Comparison of ENCODE assay signal across 11 mouse cellular contexts in the genomic region with DNA sequence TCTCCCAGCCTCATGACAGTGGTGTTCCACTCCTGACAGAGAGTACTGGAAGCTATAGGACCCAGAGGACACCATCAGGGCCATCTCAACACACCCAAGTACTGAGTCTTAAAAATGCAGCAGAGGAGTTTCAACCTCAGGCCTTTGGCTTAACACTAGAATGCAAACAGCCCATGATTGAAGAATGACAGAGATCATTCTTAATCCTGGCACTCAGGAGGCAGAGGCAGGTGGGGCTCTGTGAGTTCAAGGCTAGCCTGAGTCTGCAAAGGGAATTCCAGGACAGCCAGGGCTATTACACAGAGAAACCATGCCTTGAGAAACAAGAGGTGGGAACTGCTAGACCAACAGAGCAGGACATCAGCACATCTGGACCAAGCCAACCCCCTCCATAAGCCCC. TPM values are rescaled to one million over a fixed set of nuclear protein-coding genes. Genes with fewer than 3 reads are reported as not detected.
DNase-seq lines count a peak whose midpoint lies in the region; ATAC-seq and TF ChIP-seq lines count a peak whose summit lies in the region.
"Had no signal": no experiment of that assay in that cellular context is flagged by ENCODE, and none has a peak within 500 bp of the region (broad histone marks: within the 10 kb centered on the region; RNA-seq: fewer than 3 reads in every experiment).

No protein-coding gene starts in this region.

- DNase-seq in heart, adult 11 months, result peak; percentile 91
- no peak for DNase-seq in heart, postnatal 14 days
- DNase-seq in layer of hippocampus, adult 2 months (ENCODE audit: low spot score in 2 of 2), result no peak
- DNase-seq in layer of hippocampus, postnatal 10 days (ENCODE audit: low spot score in 2 of 2), result no peak
- DNase-seq in midbrain, embryonic 14.5 days, result no peak
- DNase-seq in adrenal gland, adult 18-20 months (ENCODE audit: low spot score in 2 of 2), result no peak
- no peak for DNase-seq in urinary bladder, postnatal 25 days (ENCODE audit: low spot score)

- ATAC-seq in embryonic facial prominence, embryonic 15.5 days (ENCODE audit: insufficient number of reproducible peaks, low FRiP score, low TSS enrichment, low read depth), result no peak
- ATAC-seq in midbrain, embryonic 14.5 days (ENCODE audit: low FRiP score, low TSS enrichment), result no peak

- no peaks in the 10 kb centered on the region for H3K36me3 ChIP-seq in embryonic facial prominence, embryonic 15.5 days
- no peaks in the 10 kb centered on the region for H3K36me3 ChIP-seq in midbrain, embryonic 14.5 days (ENCODE audit: control insufficient read depth, insufficient read depth, low read length)
- H3K36me3 ChIP-seq: limb, embryonic 12.5 days had no signal

- no peak overlapping the region for H3K4me2 ChIP-seq in embryonic facial prominence, embryonic 15.5 days (replicated peaks)
- H3K4me2 ChIP-seq in midbrain, embryonic 14.5 days (ENCODE audit: low read length), result no peak overlapping the region
- H3K4me2 ChIP-seq: limb, embryonic 12.5 days had no signal

- TF ChIP-seq CTCF in layer of hippocampus, adult 2 months (conservative IDR thresholded peaks at IDR 0.05), result no peak

- H3K9ac ChIP-seq in embryonic facial prominence, embryonic 15.5 days, result no peak overlapping the region
- no peak overlapping the region for H3K9ac ChIP-seq in midbrain, embryonic 14.5 days (replicated peaks; ENCODE audit: low read length)
- H3K9ac ChIP-seq: limb, embryonic 12.5 days had no signal

- H3K4me1 ChIP-seq in embryonic facial prominence, embryonic 15.5 days, result peaks cover 38% of the 10 kb centered on the region
- H3K4me1 ChIP-seq in midbrain, embryonic 14.5 days (ENCODE audit: control insufficient read depth, insufficient read depth, low read length), result peaks cover 17% of the 10 kb centered on the region

- no peaks in the 10 kb centered on the region for H3K9me3 ChIP-seq in embryonic facial prominence, embryonic 15.5 days (replicated peaks)
- no peaks in the 10 kb centered on the region for H3K9me3 ChIP-seq in midbrain, embryonic 14.5 days (ENCODE audit: control insufficient read depth, low read length)
- H3K9me3 ChIP-seq: limb, embryonic 12.5 days had no signal

- intact Hi-C loops in heart, postnatal 14 days (cut with DNase I), result loop anchor here (1.0 to 5.0 kb wide), 3 partner anchors 137 to 372 kb away; no protein-coding TSS in a partner anchor

- H3K27me3 ChIP-seq in embryonic facial prominence, embryonic 15.5 days, result no peaks in the 10 kb centered on the region
- no peaks in the 10 kb centered on the region for H3K27me3 ChIP-seq in midbrain, embryonic 14.5 days (ENCODE audit: control insufficient read depth, insufficient read depth, low read length)
- H3K27me3 ChIP-seq: limb, embryonic 12.5 days had no signal

- peak overlapping the region; percentile 58 for H3K27ac ChIP-seq in layer of hippocampus, adult 2 months
- H3K27ac ChIP-seq in embryonic facial prominence, embryonic 15.5 days (replicated peaks), result peak overlapping the region; percentile 81
- peak overlapping the region; percentile 55 for H3K27ac ChIP-seq in midbrain, embryonic 14.5 days (replicated peaks; ENCODE audit: low read depth, low read length)
- H3K27ac ChIP-seq: limb, embryonic 12.5 days had no signal

- no peak overlapping the region for H3K4me3 ChIP-seq in layer of hippocampus, adult 2 months
- no peak overlapping the region for H3K4me3 ChIP-seq in embryonic facial prominence, embryonic 15.5 days (replicated peaks)
- no peak overlapping the region for H3K4me3 ChIP-seq in midbrain, embryonic 14.5 days (replicated peaks; ENCODE audit: low read depth, low read length)
- H3K4me3 ChIP-seq: limb, embryonic 12.5 days had no signal

RNA-seq across cellular contexts. Expression of a gene that starts 35.6 kb away (rescaled TPM):
- total RNA-seq in heart, postnatal 14 days (2021), result not detected
- not detected for total RNA-seq in layer of hippocampus, adult 2 months (2021)
- not detected for total RNA-seq in layer of hippocampus, postnatal 10 days (2021)
- not detected in 2 replicates for polyA plus RNA-seq in embryonic facial prominence, embryonic 15.5 days (2015; fragmentation: Nextera tagmentation; extraction: Ambion mirVana)
- not detected in 2 replicates for polyA plus RNA-seq in midbrain, embryonic 14.5 days (2014; fragmentation: Nextera tagmentation; extraction: Ambion mirVana)
- total RNA-seq in adrenal gland, adult 18-20 months (2021), result not detected
- total RNA-seq: adrenal gland, postnatal 14 days; gastrocnemius, postnatal 4 days had no signal
- polyA plus RNA-seq: limb, embryonic 12.5 days had no signal

RNA-seq across cellular contexts. Expression of a gene that starts 43.6 kb away (rescaled TPM):
- total RNA-seq in heart, postnatal 14 days (2021), result 1 to 10 TPM; 3.8 to 4.3 TPM
- total RNA-seq in layer of hippocampus, adult 2 months (2021), result 1 to 10 TPM; 5.6 to 5.8 TPM
- total RNA-seq in layer of hippocampus, postnatal 10 days (2021), result 1 to 10 TPM; 7.3 to 9.0 TPM
- 12.1 and 12.4 TPM in 2 replicates for polyA plus RNA-seq in embryonic facial prominence, embryonic 15.5 days (2015; fragmentation: Nextera tagmentation; extraction: Ambion mirVana)
- 11.3 and 11.5 TPM in 2 replicates for polyA plus RNA-seq in midbrain, embryonic 14.5 days (2014; fragmentation: Nextera tagmentation; extraction: Ambion mirVana)
- total RNA-seq in adrenal gland, adult 18-20 months (2021), result 1 to 10 TPM; 2.3 to 2.4 TPM
